Mouse (Mus musculus) heart, adult 2 months (tissue): Measurements from ENCODE around the gene Calhm6.

Experiments
- CTCF ChIP-seq: fragments of 200-600 bp; IDR thresholded peaks from 2 replicates; pipeline ENCODE4 v1.8.1; 2022; ENCODE audit warnings: antibody characterized with exemption, mild to moderate bottlenecking, moderate library complexity
- EP300 ChIP-seq: fragments of 200-500 bp; IDR thresholded peaks from 2 replicates; pipeline ENCODE4 v1.6.1; 2011; ENCODE audit warnings: low read depth, low read length, control low read depth; ENCODE audit not compliant: insufficient read depth

DNA sequence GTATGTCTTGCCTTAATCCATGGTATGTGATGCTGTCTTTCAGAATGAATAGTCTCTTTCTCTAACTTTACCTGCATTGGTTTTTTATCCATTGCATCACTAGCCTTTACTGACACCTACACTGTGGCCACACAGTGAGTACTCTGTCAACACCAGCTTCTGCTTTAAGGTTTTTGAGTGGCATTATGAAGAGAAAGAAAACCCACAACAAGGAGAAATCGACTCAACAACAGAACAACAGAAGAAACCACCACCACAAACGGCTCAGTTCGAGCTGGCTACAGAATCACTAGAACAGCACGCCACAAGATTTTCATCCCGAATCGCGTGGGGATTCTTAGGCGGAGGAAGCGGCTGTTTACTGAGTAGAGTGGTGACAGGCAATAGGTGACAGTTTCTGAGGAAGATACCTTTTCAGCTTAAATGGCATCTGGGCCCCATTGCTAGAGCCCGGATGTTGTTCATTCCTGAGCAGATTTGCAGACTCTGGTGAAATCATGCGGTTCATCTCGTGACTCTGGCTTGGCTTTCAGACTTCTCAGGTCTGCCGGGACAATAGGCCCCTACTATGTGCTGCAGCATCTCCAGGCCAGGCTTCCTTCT, 16.8 kb downstream of the Calhm6 start:
- TF ChIP-seq CTCF (no peak), EP300 (no peak)
